Mouse (Mus musculus): ENCODE data around the gene Lrit2.

DNA sequence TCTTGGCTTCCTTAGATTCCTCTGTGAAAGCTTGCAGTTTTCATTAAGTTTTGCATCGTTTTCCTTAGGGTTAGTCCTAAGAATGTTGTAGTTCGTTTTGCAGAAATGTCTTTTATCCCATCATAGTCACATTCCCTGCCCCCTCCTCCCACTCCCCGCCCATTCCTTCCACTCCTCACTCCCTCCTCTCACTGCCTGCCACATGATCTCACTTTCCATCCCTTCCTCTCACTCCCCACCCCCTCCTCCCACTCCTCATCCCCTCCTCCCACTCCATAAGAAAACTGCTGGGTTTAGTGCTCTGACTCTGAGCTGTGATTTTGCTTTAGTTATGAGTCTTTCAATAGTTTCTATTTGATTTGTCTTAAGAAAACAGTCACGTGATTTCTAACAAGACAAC lies 16.0 kb downstream of the Lrit2 start:
- TF ChIP-seq CTCF (IDR thresholded peaks at IDR 0.05; ENCODE audit: extremely low read depth, insufficient read depth, insufficient read length, insufficient replicate concordance) = no peak
- no peak for TF ChIP-seq POLR2A (IDR thresholded peaks at IDR 0.05; ENCODE audit: low read depth, low read length)

All from spleen, adult 2 months (tissue).